25 mouse cellular contexts compared by ENCODE assay signal in the genomic region with DNA sequence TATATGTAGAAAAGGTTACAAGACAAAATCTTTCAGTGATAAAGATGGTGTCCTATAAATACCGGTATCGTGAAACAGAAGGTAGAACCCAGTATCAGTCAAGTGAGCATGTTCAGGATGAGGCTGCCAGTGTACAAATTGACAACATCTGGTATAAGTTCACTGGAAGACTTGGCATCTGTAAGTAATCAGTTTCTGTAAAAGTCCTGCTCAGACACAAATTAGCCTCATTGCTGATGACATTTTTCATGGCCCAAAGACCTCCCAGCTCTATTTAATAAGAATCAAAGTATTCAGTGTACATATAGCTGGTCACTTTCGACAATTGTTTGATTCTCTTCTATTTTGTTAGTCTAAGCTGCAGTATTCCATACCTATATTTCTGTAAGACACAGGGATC.
DNase-seq lines count a peak whose midpoint lies in the region; ATAC-seq lines count a peak whose summit lies in the region.
"Had no signal": no experiment of that assay in that cellular context is flagged by ENCODE, and none has a peak within 500 bp of the region (broad histone marks: within the 10 kb centered on the region; RNA-seq: fewer than 3 reads in every experiment).

No protein-coding gene starts in this region.

- H3K9ac ChIP-seq in embryonic facial prominence, embryonic 11.5 days (replicated peaks; ENCODE audit: low read length): no peak overlapping the region
- H3K9ac ChIP-seq in embryonic facial prominence, embryonic 14.5 days (ENCODE audit: low read depth, low read length): no peak overlapping the region
- H3K9ac ChIP-seq: forebrain, embryonic 12.5 days; forebrain, embryonic 15.5 days; heart, embryonic 13.5 days; hindbrain, embryonic 14.5 days had no signal

- H3K4me2 ChIP-seq in embryonic facial prominence, embryonic 11.5 days (ENCODE audit: low read depth, low read length): no peak overlapping the region
- no peak overlapping the region for H3K4me2 ChIP-seq in embryonic facial prominence, embryonic 14.5 days (ENCODE audit: low read depth, low read length)
- H3K4me2 ChIP-seq: forebrain, embryonic 12.5 days; forebrain, embryonic 15.5 days; heart, embryonic 13.5 days; hindbrain, embryonic 14.5 days had no signal

- no peak overlapping the region for H3K27ac ChIP-seq in embryonic facial prominence, embryonic 11.5 days (replicated peaks; ENCODE audit: low read depth, low read length)
- no peak overlapping the region for H3K27ac ChIP-seq in embryonic facial prominence, embryonic 10.5 days (replicated peaks)
- no peak overlapping the region for H3K27ac ChIP-seq in embryonic facial prominence, embryonic 14.5 days (replicated peaks; ENCODE audit: low read depth, low read length)
- H3K27ac ChIP-seq: forebrain, embryonic 12.5 days; forebrain, embryonic 15.5 days; heart, adult 2 months; heart, embryonic 10.5 days; heart, embryonic 13.5 days; hindbrain, embryonic 14.5 days; hindbrain, postnatal 0 days had no signal

- no peak for ATAC-seq in embryonic facial prominence, embryonic 11.5 days (replicated peaks; ENCODE audit: insufficient number of reproducible peaks, low FRiP score, low TSS enrichment, low read depth)
- ATAC-seq in embryonic facial prominence, embryonic 14.5 days (ENCODE audit: low read depth): no peak
- ATAC-seq: forebrain, embryonic 15.5 days; hindbrain, postnatal 0 days; Patski had no signal

- no peaks in the 10 kb centered on the region for H3K27me3 ChIP-seq in embryonic facial prominence, embryonic 11.5 days (ENCODE audit: control insufficient read depth, insufficient read depth, low read length)
- no peaks in the 10 kb centered on the region for H3K27me3 ChIP-seq in embryonic facial prominence, embryonic 10.5 days (replicated peaks; ENCODE audit: low read depth, poor library complexity, severe bottlenecking)
- no peaks in the 10 kb centered on the region for H3K27me3 ChIP-seq in embryonic facial prominence, embryonic 14.5 days (replicated peaks; ENCODE audit: control insufficient read depth, insufficient read depth, low read length)
- H3K27me3 ChIP-seq: forebrain, embryonic 12.5 days; forebrain, embryonic 15.5 days; heart, embryonic 13.5 days; Patski had no signal

- H3K36me3 ChIP-seq in embryonic facial prominence, embryonic 11.5 days (replicated peaks; ENCODE audit: control insufficient read depth, insufficient read depth, low read depth, low read length): no peaks in the 10 kb centered on the region
- no peaks in the 10 kb centered on the region for H3K36me3 ChIP-seq in embryonic facial prominence, embryonic 10.5 days (replicated peaks)
- H3K36me3 ChIP-seq in embryonic facial prominence, embryonic 14.5 days (ENCODE audit: control insufficient read depth, insufficient read depth, low read length): no peaks in the 10 kb centered on the region
- H3K36me3 ChIP-seq: forebrain, embryonic 12.5 days; forebrain, embryonic 15.5 days; heart, embryonic 10.5 days; heart, embryonic 13.5 days had no signal

- 29% methylated on average over 3 of the region's 3 CpGs for WGBS in embryonic facial prominence, embryonic 11.5 days
- whole genome bisulfite sequencing in embryonic facial prominence, embryonic 10.5 days: 47% methylated on average over 3 of the region's 3 CpGs
- WGBS in embryonic facial prominence, embryonic 14.5 days: 35% methylated on average over 3 of the region's 3 CpGs

- no peak overlapping the region for H3K4me3 ChIP-seq in embryonic facial prominence, embryonic 11.5 days (ENCODE audit: low read depth, low read length)
- no peak overlapping the region for H3K4me3 ChIP-seq in embryonic facial prominence, embryonic 10.5 days
- H3K4me3 ChIP-seq in embryonic facial prominence, embryonic 14.5 days (ENCODE audit: low read depth, low read length): no peak overlapping the region
- H3K4me3 ChIP-seq: erythroblast, embryonic 14.5 days; forebrain, embryonic 12.5 days; forebrain, embryonic 15.5 days; heart, adult 2 months; heart, embryonic 10.5 days; heart, embryonic 13.5 days had no signal

- DNase-seq in embryonic facial prominence, embryonic 11.5 days (ENCODE audit: low spot score): peak; percentile 85
- DNase-seq in embryonic facial prominence, embryonic 10.5 days (ENCODE audit: low spot score): no peak
- DNase-seq in embryo, embryonic 11 days: peak; percentile 56
- DNase-seq in embryonic facial prominence, embryonic 14.5 days (ENCODE audit: low spot score): peak; percentile 48
- DNase-seq in left cerebral cortex, adult 11 months (ENCODE audit: low spot score): no peak
- DNase-seq in spleen, postnatal 14 days (ENCODE audit: low spot score in 2 of 2): no peak
- no peak for DNase-seq in retina, embryonic 14.5 days (ENCODE audit: low spot score)
- DNase-seq: adrenal gland, postnatal 10 days; adrenal gland, postnatal 36 days; cerebellum, adult 18-20 months; cerebellum, adult 9-10 months; cerebellum, postnatal 14 days; gastrocnemius, postnatal 10 days; gastrocnemius, postnatal 36 days; heart, adult 2 months; heart, postnatal 14 days; heart, postnatal 4 days had no signal

- H3K9me3 ChIP-seq in embryonic facial prominence, embryonic 11.5 days (replicated peaks; ENCODE audit: control insufficient read depth, low read length): no peaks in the 10 kb centered on the region
- H3K9me3 ChIP-seq in embryonic facial prominence, embryonic 10.5 days: no peaks in the 10 kb centered on the region
- no peaks in the 10 kb centered on the region for H3K9me3 ChIP-seq in embryonic facial prominence, embryonic 14.5 days (ENCODE audit: control insufficient read depth, low read length)
- H3K9me3 ChIP-seq: forebrain, embryonic 12.5 days; forebrain, embryonic 15.5 days; heart, embryonic 10.5 days; heart, embryonic 13.5 days had no signal

- no peaks in the 10 kb centered on the region for H3K4me1 ChIP-seq in embryonic facial prominence, embryonic 11.5 days (ENCODE audit: control insufficient read depth, insufficient read depth, low read length)
- peaks cover 22% of the 10 kb centered on the region for H3K4me1 ChIP-seq in embryonic facial prominence, embryonic 10.5 days
- peaks cover 3% of the 10 kb centered on the region; the same call in 1 of the 2 replicates for H3K4me1 ChIP-seq in embryonic facial prominence, embryonic 14.5 days (ENCODE audit: control insufficient read depth, insufficient read depth, low read length)
- H3K4me1 ChIP-seq: forebrain, embryonic 12.5 days; forebrain, embryonic 15.5 days; heart, embryonic 10.5 days; heart, embryonic 13.5 days had no signal

Comparison
In these comparisons a context has a peak if more than half of its experiments do, and no peak if none do; other contexts are left out.
1. DNase-seq: peak in embryonic facial prominence, embryonic 11.5 days (single experiment), embryo, embryonic 11 days (single experiment) and embryonic facial prominence, embryonic 14.5 days (single experiment); none in embryonic facial prominence, embryonic 10.5 days (single experiment), left cerebral cortex, adult 11 months (single experiment), spleen, postnatal 14 days (0 of 2) and retina, embryonic 14.5 days (single experiment).